Mouse (Mus musculus): ENCODE data around the gene 1700001P01Rik.
"Not testable (repeated sequence)": the region's sequence is repeated elsewhere in the genome, so short reads cannot be mapped to it uniquely, and the experiment has no call there.

Gene 1700001P01Rik

GRCm38 (mm10) chr11:97744718-97745330 is 30.9 kb downstream of the 1700001P01Rik start:
- peak; percentile 96 for DNase-seq (ENCODE audit: low spot score in 2 of 2)

GRCm38 (mm10) chr11:97744063-97744717 is 31.5 kb downstream of the 1700001P01Rik start, which contains the start of gene Pip4k2b:
Gene Pip4k2b (minus strand): TSS chr11:97744704.
- DNase-seq (ENCODE audit: low spot score in 2 of 2) = peak in 1 of 2 experiments; percentile 44

DNA sequence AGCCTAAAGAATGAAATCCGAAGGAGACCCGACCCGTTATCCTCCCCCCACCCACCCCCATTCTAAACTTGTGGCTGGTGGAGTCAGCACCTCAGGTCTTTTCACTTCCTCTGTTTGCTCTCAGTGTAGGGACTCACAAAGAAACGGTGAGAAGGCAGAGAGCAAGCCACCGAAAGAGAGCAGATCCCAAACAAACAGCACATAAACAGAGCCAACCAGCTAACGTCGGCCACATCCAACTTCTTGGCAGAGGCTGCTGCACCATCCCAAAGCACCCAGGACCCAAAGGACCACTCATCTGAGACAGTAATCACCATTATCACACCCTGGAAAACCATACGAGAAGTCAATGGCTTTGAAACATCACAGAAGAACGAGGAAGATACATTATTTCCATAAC is 32.3 kb downstream of the 1700001P01Rik start:
- DNase-seq (ENCODE audit: low spot score in 2 of 2) = no peak

GRCm38 (mm10) chr11:97742591-97742990 is 33.1 kb downstream of the 1700001P01Rik start:
- no peak for DNase-seq (ENCODE audit: low spot score in 2 of 2)

DNA sequence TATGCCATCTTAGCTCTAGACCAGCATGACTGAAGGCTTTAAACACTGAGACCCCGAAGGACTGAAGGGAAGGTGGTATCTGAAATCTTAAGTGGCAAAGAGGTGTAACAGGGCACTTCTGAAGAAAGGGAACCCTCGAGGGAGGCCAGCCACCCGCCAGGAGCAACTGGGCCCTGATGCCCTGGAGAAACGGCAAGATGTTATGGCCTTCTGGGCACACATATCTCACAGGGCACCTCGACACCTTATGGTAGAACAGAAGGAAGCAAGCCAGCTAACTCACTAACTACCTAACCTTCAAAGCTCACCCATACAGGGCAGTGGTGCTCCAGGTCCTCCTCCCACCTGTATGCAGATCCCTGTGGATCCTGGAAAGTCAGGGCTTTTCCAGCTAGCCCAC is 33.6 kb downstream of the 1700001P01Rik start:
- no peak for DNase-seq (ENCODE audit: low spot score in 2 of 2)

GRCm38 (mm10) chr11:97740190-97740589 is 35.5 kb downstream of the 1700001P01Rik start:
- no peak for DNase-seq (ENCODE audit: low spot score in 2 of 2)

DNA sequence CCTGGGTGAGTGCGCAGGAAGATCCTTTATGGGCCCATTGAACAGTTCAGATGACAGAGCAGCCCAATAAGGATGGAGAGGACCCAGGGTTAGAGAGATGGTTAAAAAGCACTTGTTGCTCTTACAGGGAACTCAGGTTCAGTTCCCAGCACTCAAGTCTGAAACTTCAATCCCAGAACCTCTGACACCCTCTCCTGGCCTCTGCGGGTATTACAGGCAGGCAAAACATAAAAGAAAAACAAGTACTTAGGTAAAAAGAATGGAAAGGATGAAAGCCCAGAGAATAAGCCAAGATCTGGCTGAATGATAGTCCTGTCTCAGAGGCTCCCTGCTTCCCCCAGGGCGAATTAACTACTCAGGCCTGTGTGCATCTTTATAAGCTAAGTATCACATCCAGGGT is 36.6 kb downstream of the 1700001P01Rik start:
- DNase-seq (ENCODE audit: low spot score in 2 of 2) = peak in 1 of 2 experiments; percentile 22

DNA sequence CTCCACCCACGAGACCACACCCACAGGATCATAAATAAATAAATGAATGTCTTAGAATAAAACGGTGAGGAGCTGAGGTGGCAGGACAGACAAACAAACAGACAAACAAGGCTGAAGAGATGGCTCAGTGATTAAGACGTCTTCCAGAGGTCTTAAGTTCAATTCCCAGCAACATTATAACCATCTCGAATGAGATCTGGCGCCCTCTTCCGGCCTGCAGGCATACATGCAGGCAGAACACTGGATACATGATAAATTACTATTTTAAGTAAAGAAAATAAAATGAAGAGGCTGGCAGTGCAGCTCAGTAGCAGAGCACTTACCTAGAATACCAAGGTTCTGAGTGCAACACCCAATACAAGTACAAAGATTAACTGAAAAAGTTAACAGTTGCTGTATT is 37.0 kb downstream of the 1700001P01Rik start:
- DNase-seq (ENCODE audit: low spot score in 2 of 2) = peak in 1 of 2 experiments; percentile 19

- DNase-seq (ENCODE audit: low spot score in 2 of 2) = no peak
These were observed 38.1 kb downstream of the 1700001P01Rik start for GRCm38 (mm10) chr11:97737600-97737999.

DNA sequence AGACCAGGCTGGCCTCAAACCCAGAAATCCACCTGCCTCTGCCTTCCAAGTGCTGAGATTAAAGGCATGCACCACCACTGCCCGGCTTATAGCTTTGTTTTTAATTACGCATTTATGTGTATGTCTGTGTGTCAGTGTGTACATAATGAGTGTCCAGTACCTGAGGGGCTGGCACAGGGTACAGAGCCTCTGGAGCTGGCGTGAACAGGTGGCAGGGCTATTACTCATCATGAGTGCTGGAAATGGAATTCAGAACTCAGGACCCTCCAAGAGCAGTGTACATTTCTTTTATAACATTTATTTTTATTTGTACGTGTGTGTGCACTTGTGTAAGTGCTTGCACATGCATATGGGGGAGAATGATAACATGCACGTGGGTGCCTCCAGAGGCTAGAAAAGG is 39.1 kb downstream of the 1700001P01Rik start:
- DNase-seq (ENCODE audit: low spot score in 2 of 2) = no peak

GRCm38 (mm10) chr11:97734810-97735209 is 40.9 kb downstream of the 1700001P01Rik start:
- DNase-seq (ENCODE audit: low spot score in 2 of 2) = not testable (repeated sequence)

DNA sequence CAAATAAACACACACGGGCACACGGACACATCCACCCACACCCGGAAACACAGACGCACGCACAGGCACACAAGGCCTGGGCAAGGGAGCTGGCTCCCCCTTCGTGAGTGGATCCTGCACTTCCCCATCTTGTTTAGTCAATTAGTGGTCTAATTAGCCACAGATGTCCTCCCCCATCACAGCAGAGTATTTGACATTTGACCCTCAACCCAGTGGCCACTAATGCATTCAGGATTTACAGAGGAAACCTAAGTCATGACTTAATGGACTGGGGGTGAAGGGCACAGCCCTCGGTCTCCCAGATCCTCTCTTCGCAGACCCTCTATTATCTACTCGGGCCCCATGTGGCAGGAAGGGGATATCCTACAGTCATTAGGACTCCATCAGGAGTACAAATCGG is 42.0 kb downstream of the 1700001P01Rik start:
- DNase-seq (ENCODE audit: low spot score in 2 of 2) = no peak

- no peak for DNase-seq (ENCODE audit: low spot score in 2 of 2)
These were observed 47.0 kb downstream of the 1700001P01Rik start for GRCm38 (mm10) chr11:97728730-97729129.

DNA sequence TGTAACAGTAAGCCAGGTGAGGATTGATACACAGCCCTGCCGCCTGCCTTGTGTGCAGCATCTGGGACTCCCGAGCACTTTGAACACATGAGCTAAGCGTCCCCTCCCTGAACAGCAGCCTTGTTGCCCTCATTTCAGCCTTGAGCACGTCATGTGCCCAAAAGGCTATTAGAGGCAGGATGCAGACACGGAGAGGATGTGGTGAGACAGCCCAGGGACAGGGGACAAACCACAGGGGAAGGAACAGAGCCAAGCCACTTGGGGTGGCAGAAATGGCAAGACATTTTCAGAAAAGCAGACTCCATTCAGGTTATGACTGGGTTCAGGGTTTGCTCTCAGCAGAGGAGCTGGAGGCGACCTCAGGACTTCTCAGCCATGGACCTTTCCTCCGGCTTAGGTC is 47.4 kb downstream of the 1700001P01Rik start:
- DNase-seq (ENCODE audit: low spot score in 2 of 2) = peak; percentile 79 to 87

DNA sequence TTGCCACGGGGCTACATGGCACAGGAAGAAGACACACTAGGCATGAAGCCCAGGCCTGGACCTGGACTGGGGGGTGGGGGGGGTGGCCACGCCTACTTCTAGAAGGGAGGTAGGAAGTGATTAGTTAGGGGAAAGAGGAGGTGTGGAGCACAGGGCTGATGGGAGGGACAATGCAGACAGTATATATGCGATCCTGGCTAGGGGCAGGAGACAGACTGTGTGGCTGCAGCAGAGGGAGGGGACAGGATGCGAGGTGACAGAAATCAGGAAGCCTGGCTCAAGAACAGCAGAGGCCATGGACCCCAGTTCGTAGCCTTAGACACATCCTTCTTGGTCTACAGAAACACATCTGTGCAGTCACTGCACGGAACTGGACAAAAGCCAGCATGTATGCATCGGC is 52.0 kb downstream of the 1700001P01Rik start:
- no peak for DNase-seq (ENCODE audit: low spot score in 2 of 2)

Data from natural killer cell, adult 2 months (primary cell).